Mouse (Mus musculus) kidney, postnatal 0 days (tissue): Measurements from ENCODE around the gene Gfpt2. TPM values are rescaled to one million over a fixed set of nuclear protein-coding genes. Genes with fewer than 3 reads are reported as not detected.

ENCODE experiments used
- ATAC-seq: fragments of 200-750 bp; cut with Nextera tagmentation; replicated peaks from 2 replicates; pipeline ENCODE4 v1.8.0; 2017; ENCODE audit warnings: low read depth, moderate number of reproducible peaks, moderate TSS enrichment, moderate library complexity; ENCODE audit not compliant: low FRiP score
- DNase-seq: peaks from one replicate; pipeline ENCODE4 v3.0.0-alpha.2; 2016; ENCODE audit warnings: low spot score
- H3K27ac ChIP-seq: fragments of 300-500 bp; sonication (generic); 2 replicates; pipeline ENCODE4 v1.5.1; 2014; ENCODE audit warnings: mild to moderate bottlenecking
- H3K27me3 ChIP-seq: fragments of 300-500 bp; sonication (generic); 2 replicates; pipeline ENCODE4 v1.6.1; 2014; ENCODE audit warnings: low read length, mixed read lengths; ENCODE audit not compliant: insufficient read depth
- H3K36me3 ChIP-seq: fragments of 300-500 bp; sonication (generic); 2 replicates; pipeline ENCODE4 v1.6.1; 2014; ENCODE audit warnings: low read length, mixed read lengths; ENCODE audit not compliant: insufficient read depth
- H3K4me1 ChIP-seq: fragments of 300-500 bp; sonication (generic); replicated peaks from 2 replicates; pipeline ENCODE4 v1.6.1; 2014; ENCODE audit warnings: antibody characterized with exemption, low read length, mixed read lengths; ENCODE audit not compliant: insufficient read depth
- H3K4me2 ChIP-seq: fragments of 300-500 bp; sonication (generic); 2 replicates; pipeline ENCODE4 v1.6.1; 2014; ENCODE audit warnings: mild to moderate bottlenecking, low read length, moderate library complexity, mixed read lengths
- H3K4me3 ChIP-seq: fragments of 300-500 bp; sonication (generic); replicated peaks from 2 replicates; pipeline ENCODE4 v1.5.1; 2014; ENCODE audit warnings: low read depth, low read length
- H3K9ac ChIP-seq: fragments of 300-500 bp; sonication (generic); 2 replicates; pipeline ENCODE4 v1.6.1; 2014; ENCODE audit warnings: low read depth, low read length
- H3K9me3 ChIP-seq: fragments of 300-500 bp; sonication (generic); replicated peaks from 2 replicates; pipeline ENCODE4 v1.6.1; 2016; ENCODE audit warnings: low read length, inconsistent platforms, mixed read lengths
- CTCF ChIP-seq: IDR thresholded peaks from 2 replicates; pipeline ENCODE4 v1.5.1; 2016; ENCODE audit warnings: antibody characterized with exemption, low read depth, mild to moderate bottlenecking, moderate library complexity
- WGBS: fragments of 180-500 bp; shearing (Covaris S2); extraction: QIAGEN DNeasy Blood & Tissue Kit; methylation state at CpG from one replicate; pipeline ENCODE4 v1.1.7; 2014; 5-methylcytosine and 5-hydroxymethylcytosine counted together
- polyA plus RNA-seq: library from polyadenylated mRNA; unstranded; fragments of >200 nt; fragmentation: Nextera tagmentation; extraction: Ambion mirVana; gene quantifications from 2 replicates; pipeline ENCODE4 v1.2.1, GENCODE M21; 2015

Gene Gfpt2
- polyA plus RNA-seq, 1 experiment from 2014 or later = 7.3 TPM

DNA sequence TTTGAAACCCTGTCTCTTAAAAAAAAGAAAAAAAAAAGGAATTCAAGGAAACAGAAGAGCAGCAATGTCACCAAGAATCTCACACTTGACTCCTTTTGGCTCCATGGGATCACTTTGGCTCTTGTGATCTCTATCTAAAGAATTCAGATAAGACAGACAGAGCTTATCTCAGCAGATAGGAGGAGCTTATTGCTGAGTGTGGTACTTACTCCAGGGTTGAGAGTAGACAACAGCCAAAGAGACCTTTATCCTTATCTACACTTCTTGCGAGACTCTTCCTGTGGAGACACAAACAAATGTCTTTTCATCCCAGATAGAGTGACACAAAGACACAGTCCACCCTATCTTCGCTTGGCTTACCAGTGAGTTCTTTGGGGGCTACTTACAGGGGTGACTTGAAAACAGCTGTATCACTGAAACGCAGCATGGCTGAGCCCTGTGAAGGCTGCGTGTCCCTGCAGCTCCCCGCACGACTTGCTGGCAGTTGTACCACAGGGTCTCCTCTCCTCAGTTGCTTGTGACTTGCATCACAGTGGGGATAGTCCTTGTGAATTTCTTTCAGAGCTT, 12.1 kb upstream of the Gfpt2 start:
- no peak overlapping the region for H3K9ac ChIP-seq
- TF ChIP-seq CTCF = no peak
- H3K4me1 ChIP-seq = no peaks in the 10 kb centered on the region
- no peak overlapping the region for H3K4me3 ChIP-seq
- no peak overlapping the region for H3K4me2 ChIP-seq
- H3K36me3 ChIP-seq = no peaks in the 10 kb centered on the region
- H3K27me3 ChIP-seq = no peaks in the 10 kb centered on the region
- DNase-seq (no peak), ATAC-seq (no peak)
- no peak overlapping the region for H3K27ac ChIP-seq
- WGBS = 72% methylated on average over 6 of the region's 6 CpGs
- H3K9me3 ChIP-seq = no peaks in the 10 kb centered on the region

GRCm38 (mm10) chr11:49793131-49793530, 847 bp upstream of the Gfpt2 start:
- DNase-seq (no peak), ATAC-seq (no peak)
- Histone ChIP-seq H3K36me3 (no peaks in the 10 kb centered on the region), H3K27me3 (no peaks in the 10 kb centered on the region), H3K9ac (no peak overlapping the region), H3K9me3 (no peaks in the 10 kb centered on the region), H3K27ac (no peak overlapping the region), H3K4me1 (0 out of 2 replicates have a peak, but pooled peaks cover 10% of the 10 kb centered on the region), H3K4me2 (no peak overlapping the region), H3K4me3 (no peak overlapping the region)
- 14% methylated on average over 14 of the region's 14 CpGs for WGBS
- no peak for TF ChIP-seq CTCF

- 0 out of 2 replicates have a peak, but pooled peaks cover 10% of the 10 kb centered on the region for H3K4me1 ChIP-seq
- peak overlapping the region; percentile 48 for H3K4me3 ChIP-seq
- H3K9ac ChIP-seq = peak overlapping the region; percentile 58
- peak; percentile 22; the same call in 1 of the 2 replicates for ATAC-seq
- 1% methylated on average over 45 of the region's 45 CpGs for WGBS
- peak; percentile 63 for DNase-seq
- H3K36me3 ChIP-seq = no peaks in the 10 kb centered on the region
- H3K4me2 ChIP-seq = peak overlapping the region; percentile 92
- H3K27ac ChIP-seq = no peak overlapping the region
- TF ChIP-seq CTCF = no peak
- H3K9me3 ChIP-seq = no peaks in the 10 kb centered on the region
- no peaks in the 10 kb centered on the region for H3K27me3 ChIP-seq
These were observed 565 bp downstream of the Gfpt2 start for GRCm38 (mm10) chr11:49794342-49795144.

- H3K4me1 ChIP-seq = peaks cover 8% of the 10 kb centered on the region; the same call in 1 of the 2 replicates
- 87% methylated on average over 6 of the region's 6 CpGs for WGBS
- H3K9me3 ChIP-seq = no peaks in the 10 kb centered on the region
- H3K36me3 ChIP-seq = no peaks in the 10 kb centered on the region
- no peak overlapping the region for H3K4me2 ChIP-seq
- TF ChIP-seq CTCF = no peak
- H3K27me3 ChIP-seq = no peaks in the 10 kb centered on the region
- DNase-seq (no peak), ATAC-seq (no peak)
- H3K27ac ChIP-seq = no peak overlapping the region
- no peak overlapping the region for H3K4me3 ChIP-seq
- H3K9ac ChIP-seq = no peak overlapping the region
These were observed 5.0 kb downstream of the Gfpt2 start for GRCm38 (mm10) chr11:49798931-49799330.

- 41% methylated on average over 4 of the region's 4 CpGs for WGBS
- no peaks in the 10 kb centered on the region; the same call in 1 of the 2 replicates for H3K4me1 ChIP-seq
- H3K9me3 ChIP-seq = no peaks in the 10 kb centered on the region
- no peaks in the 10 kb centered on the region for H3K36me3 ChIP-seq
- TF ChIP-seq CTCF = no peak
- no peak overlapping the region for H3K4me2 ChIP-seq
- H3K27ac ChIP-seq = no peak overlapping the region
- H3K27me3 ChIP-seq = no peaks in the 10 kb centered on the region
- ATAC-seq (no peak), DNase-seq (no peak)
- H3K4me3 ChIP-seq = no peak overlapping the region
- no peak overlapping the region for H3K9ac ChIP-seq
These were observed 7.5 kb downstream of the Gfpt2 start for GRCm38 (mm10) chr11:49801516-49801915.

GRCm38 (mm10) chr11:49803801-49804200, 9.8 kb downstream of the Gfpt2 start:
- no peak for DNase-seq
- ATAC-seq = no peak
- peaks cover 1% of the 10 kb centered on the region; the same call in 1 of the 2 replicates for H3K36me3 ChIP-seq
- H3K27me3 ChIP-seq = no peaks in the 10 kb centered on the region
- no peak overlapping the region for H3K4me3 ChIP-seq
- H3K9me3 ChIP-seq = no peaks in the 10 kb centered on the region
- 96% methylated on average over 4 of the region's 4 CpGs for WGBS
- no peak overlapping the region for H3K4me2 ChIP-seq
- H3K27ac ChIP-seq = no peak overlapping the region
- no peak; the same call in 1 of the 2 replicates for TF ChIP-seq CTCF
- H3K4me1 ChIP-seq = no peaks in the 10 kb centered on the region; the same call in 1 of the 2 replicates
- no peak overlapping the region for H3K9ac ChIP-seq
